Mouse (Mus musculus): Measurements from ENCODE around the gene Bdh2.

DNA sequence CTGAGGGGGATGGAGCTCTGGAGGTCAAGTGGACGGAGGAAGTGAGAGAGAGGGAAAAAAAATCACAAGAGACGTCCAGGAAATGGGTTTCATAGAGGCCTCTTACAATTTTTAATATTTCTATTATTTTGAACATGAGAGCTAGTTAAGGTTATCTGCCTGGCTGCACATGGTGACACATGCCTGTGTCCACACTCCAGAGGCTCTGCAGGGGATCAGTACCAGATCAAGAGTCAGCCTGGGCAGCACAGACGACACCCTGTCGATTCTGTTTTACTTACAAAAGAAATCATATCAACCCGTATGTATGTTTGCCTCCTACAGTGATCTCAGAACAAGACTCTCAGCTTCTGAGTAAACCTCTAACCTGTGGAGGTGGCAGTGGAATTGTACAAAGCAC, 12.4 kb upstream of the Bdh2 start:
- TF ChIP-seq CTCF (IDR thresholded peaks at IDR 0.05; ENCODE audit: control insufficient read depth, insufficient read depth, insufficient read length) (no peak), MAX (IDR thresholded peaks at IDR 0.05) (no peak)

All from C2C12 (cell line).